Mouse (Mus musculus) hindbrain, embryonic 12.5 days (tissue): ENCODE data around the gene Abca13. TPM values are rescaled to one million over a fixed set of nuclear protein-coding genes. Genes with fewer than 3 reads are reported as not detected.
"Not testable (repeated sequence)": the region's sequence is repeated elsewhere in the genome, so short reads cannot be mapped to it uniquely, and the experiment has no call there.

Experiments
- ATAC-seq: fragments of 200-750 bp; cut with Nextera tagmentation; 2 replicates; pipeline ENCODE4 v1.8.0; 2017; ENCODE audit warnings: moderate TSS enrichment; ENCODE audit not compliant: low FRiP score
- H3K27ac ChIP-seq: fragments of 300-500 bp; sonication (generic); 2 replicates; pipeline ENCODE4 v1.5.1; 2016; ENCODE audit warnings: mild to moderate bottlenecking
- H3K27me3 ChIP-seq: fragments of 300-500 bp; sonication (generic); 2 replicates; pipeline ENCODE4 v1.6.1; 2016; ENCODE audit warnings: mild to moderate bottlenecking
- H3K36me3 ChIP-seq: fragments of 300-500 bp; sonication (generic); 2 replicates; pipeline ENCODE4 v1.6.1; 2016; ENCODE audit warnings: mild to moderate bottlenecking
- H3K4me1 ChIP-seq: fragments of 300-500 bp; sonication (generic); 2 replicates; pipeline ENCODE4 v1.6.1; 2016
- H3K4me2 ChIP-seq: fragments of 300-500 bp; sonication (generic); replicated peaks from 2 replicates; pipeline ENCODE4 v1.6.1; 2016; ENCODE audit warnings: mild to moderate bottlenecking
- H3K4me3 ChIP-seq: fragments of 300-500 bp; sonication (generic); 2 replicates; pipeline ENCODE4 v1.5.1; 2016; ENCODE audit warnings: mild to moderate bottlenecking
- H3K9ac ChIP-seq: fragments of 300-500 bp; sonication (generic); 2 replicates; pipeline ENCODE4 v1.6.1; 2016; ENCODE audit warnings: mild to moderate bottlenecking, moderate library complexity
- H3K9me3 ChIP-seq: fragments of 300-500 bp; sonication (generic); replicated peaks from 2 replicates; pipeline ENCODE4 v1.6.1; 2016; ENCODE audit warnings: mild to moderate bottlenecking
- WGBS: fragments of 180-500 bp; shearing (Covaris S2); methylation state at CpG from one replicate; pipeline ENCODE4 v1.1.7; 2016; 5-methylcytosine and 5-hydroxymethylcytosine counted together
- polyA plus RNA-seq: library from polyadenylated mRNA; unstranded; fragments of >200 nt; fragmentation: Nextera tagmentation; extraction: Ambion mirVana; gene quantifications from 2 replicates; pipeline ENCODE4 v1.2.1, GENCODE M21; 2016

Abca13 gene
- polyA plus RNA-seq, 1 experiment from 2014 or later, result 0.04 TPM

DNA sequence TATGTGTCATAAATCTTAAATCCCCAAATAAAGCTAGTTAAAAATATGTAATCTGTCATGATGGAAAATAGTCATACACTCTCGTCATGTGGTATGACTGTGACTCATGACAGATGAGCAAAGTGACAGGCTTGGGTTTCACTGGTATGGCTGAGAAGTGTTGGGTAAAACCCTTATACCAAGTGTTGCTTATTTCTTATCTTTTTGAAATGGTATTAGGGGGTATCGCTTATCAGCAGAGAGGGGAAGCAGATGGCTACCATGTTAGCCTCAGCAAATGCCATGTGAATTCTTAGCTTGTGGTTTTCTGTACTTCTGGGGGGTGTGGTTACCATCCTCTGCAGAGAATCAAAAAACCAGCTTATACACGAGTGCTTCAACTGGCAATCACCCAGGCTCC, 124.8 kb downstream of the Abca13 start:
- no peak for ATAC-seq
- Histone ChIP-seq H3K4me3 (no peak overlapping the region), H3K9ac (no peak overlapping the region), H3K27ac (no peak overlapping the region), H3K9me3 (no peaks in the 10 kb centered on the region), H3K4me1 (no peaks in the 10 kb centered on the region), H3K36me3 (no peaks in the 10 kb centered on the region), H3K27me3 (no peaks in the 10 kb centered on the region), H3K4me2 (no peak overlapping the region)
- WGBS, result 79% methylated on average over 3 of the region's 3 CpGs

DNA sequence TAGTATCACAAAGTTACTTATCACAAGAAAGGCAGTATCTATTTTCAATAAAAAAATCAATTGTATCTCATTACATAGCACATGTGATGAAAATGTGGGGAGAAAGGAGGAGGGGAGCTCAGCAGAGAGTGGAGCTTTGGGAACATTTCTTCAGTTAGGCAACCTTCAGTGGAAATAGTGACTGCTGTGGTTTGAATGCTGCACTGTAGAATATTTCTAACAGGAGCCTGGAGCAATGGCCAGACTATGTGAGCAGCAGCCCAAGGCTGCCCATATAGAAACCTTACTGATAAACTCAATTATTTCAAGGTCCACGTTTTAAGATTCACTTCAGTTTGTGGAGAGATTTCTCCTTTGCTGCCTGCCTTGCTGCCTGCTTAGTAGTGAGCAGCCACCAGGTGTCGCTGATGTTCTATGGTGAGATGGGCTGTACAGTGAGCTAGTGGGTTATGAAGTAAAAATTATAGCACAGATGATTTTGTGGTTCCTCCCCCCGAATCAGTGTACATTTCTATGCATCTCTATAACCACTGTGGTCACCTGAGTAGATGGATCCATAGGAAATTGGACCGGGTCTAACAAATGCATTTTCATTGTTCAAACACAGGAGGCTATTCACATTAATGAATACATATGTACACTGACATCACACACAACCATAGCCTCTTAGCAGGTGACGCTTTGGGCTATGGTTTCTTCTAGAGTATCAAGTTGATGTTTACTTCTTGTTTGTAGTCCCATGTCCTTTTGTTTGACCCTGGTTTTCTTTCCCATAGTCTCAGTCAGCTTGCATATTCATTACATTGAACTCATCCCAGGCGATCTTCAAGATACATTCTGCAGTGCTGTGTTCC, 125.6 kb downstream of the Abca13 start:
- Histone ChIP-seq H3K4me1 (no peaks in the 10 kb centered on the region), H3K27me3 (no peaks in the 10 kb centered on the region), H3K27ac (no peak overlapping the region), H3K4me3 (no peak overlapping the region), H3K9ac (no peak overlapping the region), H3K36me3 (no peaks in the 10 kb centered on the region), H3K4me2 (no peak overlapping the region), H3K9me3 (no peaks in the 10 kb centered on the region)
- WGBS, result 32% methylated on average over 6 of the region's 6 CpGs
- peak; percentile 82 for ATAC-seq

DNA sequence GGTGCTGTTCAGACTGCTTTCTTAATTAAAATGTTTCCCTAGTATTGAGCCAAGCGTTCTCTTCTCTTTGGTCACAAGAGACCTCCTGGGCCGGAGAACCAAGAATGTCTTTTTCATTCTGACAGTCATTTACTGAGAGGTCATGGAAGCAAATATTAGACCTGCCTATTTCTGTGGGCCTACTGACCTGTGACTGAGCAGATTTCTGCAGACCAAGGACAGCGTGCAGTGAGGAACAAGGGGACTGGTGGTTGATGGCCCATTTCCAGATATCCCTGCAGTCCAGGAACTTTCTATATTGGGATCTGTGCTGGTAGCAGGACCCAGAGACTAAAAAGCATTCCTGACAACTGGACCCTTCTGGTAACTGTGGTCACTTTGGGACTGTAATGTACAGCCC, 146.4 kb downstream of the Abca13 start:
- Histone ChIP-seq H3K4me3 (no peak overlapping the region), H3K36me3 (no peaks in the 10 kb centered on the region), H3K4me1 (no peaks in the 10 kb centered on the region), H3K27ac (no peak overlapping the region), H3K27me3 (no peaks in the 10 kb centered on the region), H3K9ac (no peak overlapping the region), H3K4me2 (no peak overlapping the region), H3K9me3 (no peaks in the 10 kb centered on the region)
- ATAC-seq, result no peak
- 62% methylated on average over 3 of the region's 3 CpGs for WGBS

DNA sequence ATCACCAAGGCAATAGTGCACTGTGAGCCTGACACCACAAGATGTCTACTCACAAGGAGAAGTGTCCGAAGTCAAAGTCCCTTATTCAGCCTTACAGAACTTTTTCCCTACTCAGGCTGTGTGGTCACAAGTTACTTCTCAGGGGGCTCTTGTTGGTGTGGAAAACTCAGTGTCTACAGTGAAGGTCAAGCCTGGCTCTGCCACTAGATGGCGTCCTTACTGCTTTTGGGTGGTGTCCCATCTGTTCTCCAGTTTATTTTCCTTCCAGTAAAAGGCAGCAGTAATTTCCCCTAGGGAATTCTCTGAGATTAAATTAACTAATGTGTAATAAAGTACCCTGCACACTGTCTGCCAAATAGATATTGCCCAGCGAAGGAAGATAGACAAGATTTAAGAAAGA, 156.0 kb downstream of the Abca13 start:
- no peak overlapping the region for H3K27ac ChIP-seq
- no peaks in the 10 kb centered on the region for H3K36me3 ChIP-seq
- no peaks in the 10 kb centered on the region for H3K4me1 ChIP-seq
- ATAC-seq, result no peak
- no peaks in the 10 kb centered on the region for H3K27me3 ChIP-seq
- H3K4me2 ChIP-seq, result no peak overlapping the region
- WGBS, result 49% methylated on average over 3 of the region's 3 CpGs
- H3K4me3 ChIP-seq, result no peak overlapping the region
- H3K9ac ChIP-seq, result no peak overlapping the region
- no peaks in the 10 kb centered on the region for H3K9me3 ChIP-seq

DNA sequence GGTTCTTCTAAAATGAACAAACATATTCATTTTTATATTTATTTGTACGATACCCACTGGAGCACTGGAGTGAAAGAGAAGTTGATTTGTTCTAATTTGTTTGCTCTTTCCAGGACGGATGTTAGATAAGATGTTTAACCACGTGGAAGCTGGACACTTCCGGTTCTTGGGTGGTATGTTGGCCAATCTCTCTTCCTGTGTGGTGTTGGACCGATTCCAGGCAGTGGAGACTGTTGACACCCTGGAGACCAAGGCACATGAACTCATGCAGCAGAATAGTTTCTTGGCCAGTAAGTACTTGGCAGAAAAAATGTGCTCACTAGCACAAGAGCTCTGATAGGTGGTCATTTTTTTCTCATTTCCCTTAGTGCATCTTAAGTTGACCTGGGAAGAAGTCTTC, 181.4 kb downstream of the Abca13 start:
- Histone ChIP-seq H3K9ac (no peak overlapping the region), H3K27me3 (no peaks in the 10 kb centered on the region), H3K27ac (no peak overlapping the region), H3K9me3 (no peaks in the 10 kb centered on the region), H3K4me3 (no peak overlapping the region), H3K4me2 (no peak overlapping the region), H3K4me1 (no peaks in the 10 kb centered on the region), H3K36me3 (no peaks in the 10 kb centered on the region)
- no peak for ATAC-seq
- 87% methylated on average over 5 of the region's 5 CpGs for WGBS

DNA sequence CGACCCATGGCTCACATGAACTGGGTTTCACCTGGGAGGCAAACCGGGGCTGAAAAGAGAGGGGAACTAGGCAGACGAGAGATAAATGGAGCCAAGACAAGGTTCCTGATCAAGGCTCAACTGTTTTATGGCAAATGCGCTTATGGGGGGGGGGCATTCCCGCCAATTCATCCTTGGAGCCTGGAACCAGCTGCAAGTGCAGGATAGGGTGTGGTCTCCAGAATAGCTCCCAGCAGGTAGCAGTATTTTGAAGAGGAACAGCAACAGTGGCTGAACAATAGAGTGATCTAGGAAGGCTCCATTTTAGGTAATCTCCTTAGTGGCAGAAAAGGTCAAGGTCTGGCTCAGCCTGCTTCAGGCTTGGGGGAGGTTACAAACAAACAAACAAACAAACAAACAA, 182.7 kb downstream of the Abca13 start:
- 79% methylated on average over 5 of the region's 5 CpGs for WGBS
- not testable (repeated sequence) for H3K4me1 ChIP-seq, H3K27ac ChIP-seq, H3K36me3 ChIP-seq, ATAC-seq, H3K9ac ChIP-seq, H3K4me3 ChIP-seq, H3K27me3 ChIP-seq, H3K9me3 ChIP-seq, H3K4me2 ChIP-seq

DNA sequence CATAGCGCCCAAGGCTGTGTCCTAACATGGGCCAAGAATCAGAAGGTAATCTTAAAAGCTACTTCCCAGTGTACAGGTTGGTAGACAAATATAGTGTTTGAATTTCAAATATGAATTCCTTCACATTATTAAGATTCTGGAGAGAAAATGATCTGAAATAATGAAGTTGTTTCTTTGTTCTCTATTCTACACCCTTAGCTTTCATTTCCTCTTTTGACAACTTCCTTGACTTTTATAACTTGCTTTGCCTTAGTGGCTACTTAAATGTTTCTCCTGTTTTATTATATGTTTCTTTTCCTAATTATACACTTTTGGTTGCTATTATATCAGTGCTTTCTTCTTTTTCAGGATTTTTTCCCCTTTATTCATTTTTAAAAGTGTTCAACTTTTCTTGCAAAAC, 196.8 kb downstream of the Abca13 start:
- Histone ChIP-seq H3K4me1 (no peaks in the 10 kb centered on the region), H3K9me3 (no peaks in the 10 kb centered on the region), H3K27me3 (no peaks in the 10 kb centered on the region), H3K4me2 (no peak overlapping the region), H3K4me3 (no peak overlapping the region), H3K36me3 (no peaks in the 10 kb centered on the region), H3K9ac (no peak overlapping the region), H3K27ac (no peak overlapping the region)
- ATAC-seq, result no peak
- 79% methylated on average over 1 of the region's 1 CpGs for WGBS

DNA sequence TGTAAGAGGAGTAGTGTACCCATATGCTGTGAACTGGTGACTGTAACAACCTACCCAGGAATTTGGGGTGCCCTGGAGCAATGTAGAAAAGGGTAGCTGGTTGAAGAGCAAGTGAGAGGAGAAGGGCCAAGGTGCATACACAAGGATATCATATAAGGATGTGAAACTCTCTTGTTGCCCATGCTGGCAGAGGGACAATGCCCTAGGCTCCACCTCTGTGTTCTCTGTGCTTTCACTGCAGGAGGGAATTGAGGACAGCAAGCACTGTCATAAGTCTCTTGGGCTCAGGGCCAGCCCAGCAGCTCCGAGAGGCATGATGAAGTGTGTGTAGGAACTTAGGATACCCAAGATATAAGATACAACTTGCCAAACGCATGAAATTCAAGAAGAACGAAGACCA, 225.2 kb downstream of the Abca13 start:
- WGBS, result 93% methylated on average over 3 of the region's 3 CpGs
- Histone ChIP-seq H3K27ac (no peak overlapping the region), H3K4me3 (no peak overlapping the region), H3K9me3 (no peaks in the 10 kb centered on the region), H3K9ac (no peak overlapping the region), H3K4me1 (no peaks in the 10 kb centered on the region), H3K4me2 (no peak overlapping the region), H3K36me3 (no peaks in the 10 kb centered on the region), H3K27me3 (no peaks in the 10 kb centered on the region)
- no peak for ATAC-seq

DNA sequence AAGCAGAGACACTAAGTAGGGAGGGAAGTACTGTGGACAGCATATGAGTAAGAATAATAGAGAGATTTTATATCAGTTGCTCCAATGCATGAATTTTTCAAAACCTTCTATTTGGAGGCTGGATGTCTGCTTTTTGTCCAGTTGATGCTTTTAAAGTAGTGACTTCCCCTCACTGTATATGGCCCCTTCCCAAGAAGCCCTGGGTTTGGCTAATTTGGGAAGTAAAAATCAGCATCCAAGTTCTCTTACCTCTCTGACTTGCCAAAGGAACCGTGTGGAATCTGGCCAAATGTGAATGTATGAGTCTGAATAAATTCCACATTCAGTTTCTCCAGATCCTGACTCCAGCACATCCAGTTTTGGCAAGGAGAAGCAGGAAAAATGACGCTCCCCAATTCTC, 228.5 kb downstream of the Abca13 start:
- no peak for ATAC-seq
- no peaks in the 10 kb centered on the region for H3K36me3 ChIP-seq
- no peak overlapping the region for H3K4me2 ChIP-seq
- H3K4me3 ChIP-seq, result no peak overlapping the region
- H3K4me1 ChIP-seq, result no peaks in the 10 kb centered on the region
- no peak overlapping the region for H3K27ac ChIP-seq
- no peaks in the 10 kb centered on the region for H3K27me3 ChIP-seq
- WGBS, result 43% methylated on average over 2 of the region's 2 CpGs
- H3K9ac ChIP-seq, result no peak overlapping the region
- no peaks in the 10 kb centered on the region for H3K9me3 ChIP-seq

DNA sequence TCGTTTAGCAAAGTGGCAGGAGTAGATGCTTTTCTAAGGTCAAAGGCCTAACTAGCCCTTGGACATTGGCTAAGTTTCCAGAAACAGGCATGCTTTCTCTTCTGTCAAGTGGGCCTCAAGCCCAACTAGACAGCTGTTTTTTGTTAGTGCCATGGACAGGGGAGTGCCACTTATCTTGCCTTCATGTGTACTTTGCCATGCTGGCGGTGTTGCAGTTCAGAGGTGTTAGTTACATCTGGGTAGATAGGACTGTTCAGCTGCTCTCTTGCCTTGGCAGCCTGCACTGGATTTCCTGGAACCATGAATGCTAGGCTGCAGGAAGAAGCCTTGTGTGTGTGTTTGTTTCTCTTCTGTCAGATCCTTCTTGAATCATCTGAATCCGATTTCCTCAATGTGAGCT, 235.7 kb downstream of the Abca13 start:
- Histone ChIP-seq H3K27ac (no peak overlapping the region), H3K9me3 (no peaks in the 10 kb centered on the region), H3K9ac (no peak overlapping the region), H3K4me1 (no peaks in the 10 kb centered on the region), H3K4me3 (no peak overlapping the region), H3K4me2 (no peak overlapping the region), H3K36me3 (no peaks in the 10 kb centered on the region), H3K27me3 (no peaks in the 10 kb centered on the region)
- 83% methylated on average over 3 of the region's 3 CpGs for WGBS
- no peak for ATAC-seq

DNA sequence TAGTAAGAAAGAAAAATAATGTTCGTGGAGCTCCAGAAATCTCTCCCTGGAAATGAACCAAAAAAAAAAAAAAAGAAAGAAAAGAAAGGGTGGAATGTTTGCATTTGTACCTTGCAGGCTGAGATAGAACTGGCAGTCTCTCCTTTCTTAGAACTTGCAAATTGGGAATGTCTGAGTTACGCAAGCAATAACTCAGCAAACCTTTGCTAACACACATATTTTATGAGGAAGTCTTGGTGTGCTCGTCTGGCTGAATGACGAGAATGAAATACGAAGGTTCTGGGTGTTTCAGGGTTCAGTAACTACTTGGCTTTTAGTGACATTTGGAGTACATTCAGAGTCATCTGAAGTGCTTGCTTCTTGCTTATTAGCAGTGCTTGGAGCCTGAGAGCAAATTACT, 241.1 kb downstream of the Abca13 start:
- no peak overlapping the region for H3K27ac ChIP-seq
- no peak overlapping the region for H3K4me2 ChIP-seq
- H3K4me1 ChIP-seq, result no peaks in the 10 kb centered on the region
- no peaks in the 10 kb centered on the region for H3K36me3 ChIP-seq
- ATAC-seq, result no peak
- H3K4me3 ChIP-seq, result no peak overlapping the region
- H3K9me3 ChIP-seq, result no peaks in the 10 kb centered on the region
- WGBS, result 83% methylated on average over 5 of the region's 5 CpGs
- no peaks in the 10 kb centered on the region for H3K27me3 ChIP-seq
- no peak overlapping the region for H3K9ac ChIP-seq

DNA sequence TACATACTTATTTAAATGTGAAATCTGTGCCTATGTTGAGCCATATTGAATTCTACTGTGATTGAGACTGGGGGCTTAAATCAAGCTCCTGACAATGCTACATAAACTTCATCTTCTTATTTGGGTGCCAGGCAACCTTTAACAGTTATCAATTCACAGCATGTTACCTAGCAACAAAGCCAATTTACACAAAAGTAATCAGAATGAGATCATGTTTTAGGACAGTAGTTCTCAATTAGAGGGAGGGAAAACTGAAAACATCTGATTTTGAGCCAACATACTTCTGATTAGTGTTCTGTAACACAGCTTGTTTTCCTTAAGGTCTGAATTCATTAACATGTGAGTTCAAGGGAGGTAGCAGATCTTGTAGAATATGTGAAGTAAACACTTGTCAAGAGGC, 244.9 kb downstream of the Abca13 start:
- no peaks in the 10 kb centered on the region for H3K9me3 ChIP-seq

DNA sequence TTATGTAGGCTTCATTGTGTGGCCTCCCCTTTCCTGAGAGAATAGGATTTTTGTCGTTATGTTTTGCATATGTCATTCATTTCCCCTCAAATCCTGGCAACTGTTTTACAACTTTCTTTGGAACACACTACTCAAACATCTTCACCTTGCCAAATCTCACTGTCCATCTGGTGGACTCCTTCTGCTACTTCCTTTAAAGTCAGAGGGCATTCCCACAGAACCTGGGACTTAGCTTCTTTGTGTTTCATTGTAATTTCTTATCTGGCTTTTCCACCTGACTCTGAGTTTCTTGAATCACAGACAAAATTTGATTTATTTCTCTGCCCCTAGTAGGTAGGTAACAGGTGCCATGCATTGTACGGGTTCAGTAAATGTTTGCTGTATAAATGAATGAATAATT, 248.0 kb downstream of the Abca13 start:
- 84% methylated on average over 2 of the region's 2 CpGs for WGBS
- Histone ChIP-seq H3K4me1 (no peaks in the 10 kb centered on the region), H3K27ac (no peak overlapping the region), H3K9ac (no peak overlapping the region), H3K4me3 (no peak overlapping the region), H3K4me2 (no peak overlapping the region), H3K36me3 (no peaks in the 10 kb centered on the region), H3K27me3 (no peaks in the 10 kb centered on the region), H3K9me3 (no peaks in the 10 kb centered on the region)
- ATAC-seq, result no peak

More for the DNA sequence above, 244.9 kb downstream of the Abca13 start:
- no peaks in the 10 kb centered on the region for H3K36me3 ChIP-seq
- H3K27me3 ChIP-seq, result no peaks in the 10 kb centered on the region
- H3K4me2 ChIP-seq, result no peak overlapping the region
- no peak overlapping the region for H3K4me3 ChIP-seq
- no peaks in the 10 kb centered on the region for H3K4me1 ChIP-seq
- no peak overlapping the region for H3K9ac ChIP-seq
- ATAC-seq, result no peak
- no peak overlapping the region for H3K27ac ChIP-seq
